Mouse (Mus musculus) heart, embryonic 14.5 days (tissue): ENCODE results near the gene Aif1. TPM values are rescaled to one million over a fixed set of nuclear protein-coding genes. Genes with fewer than 3 reads are reported as not detected.

ENCODE experiments used
- ATAC-seq: fragments of 200-750 bp; cut with Nextera tagmentation; 2 replicates; pipeline ENCODE4 v1.8.0; 2017; ENCODE audit warnings: low read depth, moderate TSS enrichment; ENCODE audit not compliant: insufficient number of reproducible peaks, insufficient read depth, low FRiP score
- H3K27ac ChIP-seq, 2 experiments: fragments of 200-500 bp in 1 of 2; fragments of 300-500 bp in 1 of 2; sonication (generic) in 1 of 2; replicated peaks in 1 of 2; 2 replicates each; pipeline ENCODE4 v1.5.1; 2012 to 2014; ENCODE audit warnings: low read depth in 2 of 2, low read length in 2 of 2, control low read depth in 1 of 2, mild to moderate bottlenecking in 1 of 2, mixed read lengths in 1 of 2; ENCODE audit not compliant: control insufficient read depth in 1 of 2, insufficient read depth in 1 of 2
- H3K27me3 ChIP-seq: fragments of 300-500 bp; sonication (generic); 2 replicates; pipeline ENCODE4 v1.6.1; 2014; ENCODE audit warnings: mild to moderate bottlenecking, low read length, control low read depth; ENCODE audit not compliant: control insufficient read depth, insufficient read depth
- H3K36me3 ChIP-seq: fragments of 300-500 bp; sonication (generic); 2 replicates; pipeline ENCODE4 v1.6.1; 2014; ENCODE audit warnings: mild to moderate bottlenecking, control low read depth, low read length, mixed read lengths; ENCODE audit not compliant: control insufficient read depth, insufficient read depth
- H3K4me1 ChIP-seq, 2 experiments: fragments of 200-500 bp in 1 of 2; fragments of 300-500 bp in 1 of 2; sonication (generic) in 1 of 2; 2 replicates each; pipeline ENCODE4 v1.6.1; 2012 to 2014; ENCODE audit warnings: low read length in 2 of 2, control low read depth in 1 of 2, mixed read lengths in 1 of 2; ENCODE audit not compliant: control insufficient read depth in 2 of 2, insufficient read depth in 2 of 2
- H3K4me2 ChIP-seq: fragments of 300-500 bp; sonication (generic); 2 replicates; pipeline ENCODE4 v1.6.1; 2014; ENCODE audit warnings: mild to moderate bottlenecking, low read length
- H3K4me3 ChIP-seq, 2 experiments: fragments of 200-500 bp in 1 of 2; fragments of 300-500 bp in 1 of 2; sonication (generic) in 1 of 2; 2 replicates each; pipeline ENCODE4 v1.5.1; 2012 to 2014; ENCODE audit warnings: low read length in 2 of 2, mild to moderate bottlenecking in 2 of 2, control low read depth in 1 of 2, low read depth in 1 of 2, moderate library complexity in 1 of 2; ENCODE audit not compliant: control insufficient read depth in 1 of 2, insufficient read depth in 1 of 2
- H3K9ac ChIP-seq: fragments of 300-500 bp; sonication (generic); 2 replicates; pipeline ENCODE4 v1.6.1; 2014; ENCODE audit warnings: mild to moderate bottlenecking, low read length
- H3K9me3 ChIP-seq: fragments of 300-500 bp; sonication (generic); 2 replicates; pipeline ENCODE4 v1.6.1; 2016; ENCODE audit warnings: low read length, control low read depth; ENCODE audit not compliant: control insufficient read depth
- WGBS: fragments of 180-500 bp; shearing (Covaris S2); extraction: QIAGEN DNeasy Blood & Tissue Kit; methylation state at CpG from one replicate; pipeline ENCODE4 v1.1.7; 2014; 5-methylcytosine and 5-hydroxymethylcytosine counted together
- polyA plus RNA-seq: library from polyadenylated mRNA; unstranded; fragments of >200 nt; fragmentation: Nextera tagmentation; extraction: Ambion mirVana; gene quantifications from 2 replicates; pipeline ENCODE4 v1.2.1, GENCODE M21; 2014

The Aif1 gene
- 7.4 and 9.4 TPM in 2 replicates for polyA plus RNA-seq

DNA sequence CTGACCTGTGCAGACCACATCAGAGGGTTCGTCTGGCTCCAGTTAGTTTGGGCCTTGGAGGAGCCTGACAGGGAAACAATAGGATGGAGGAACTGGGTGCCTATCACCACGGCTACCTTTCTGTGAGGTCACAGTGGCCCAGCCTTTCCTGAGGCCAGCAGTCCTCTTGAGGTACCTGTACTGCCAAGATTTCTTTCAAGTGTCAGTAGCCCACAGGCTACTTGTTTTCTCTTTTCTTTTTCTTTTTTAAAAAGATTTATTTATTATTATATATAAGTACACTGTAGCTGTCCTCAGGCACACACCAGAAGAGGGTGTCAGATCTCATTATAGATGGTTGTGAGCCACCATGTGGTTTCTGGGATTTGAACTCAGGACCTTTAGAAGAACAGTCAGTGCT, at the start of gene Aif1:
Gene Aif1, minus strand, starts transcription at position 101 of the 400 bp plus-strand sequence.
- 63% methylated on average over 2 of the region's 2 CpGs for WGBS

DNA sequence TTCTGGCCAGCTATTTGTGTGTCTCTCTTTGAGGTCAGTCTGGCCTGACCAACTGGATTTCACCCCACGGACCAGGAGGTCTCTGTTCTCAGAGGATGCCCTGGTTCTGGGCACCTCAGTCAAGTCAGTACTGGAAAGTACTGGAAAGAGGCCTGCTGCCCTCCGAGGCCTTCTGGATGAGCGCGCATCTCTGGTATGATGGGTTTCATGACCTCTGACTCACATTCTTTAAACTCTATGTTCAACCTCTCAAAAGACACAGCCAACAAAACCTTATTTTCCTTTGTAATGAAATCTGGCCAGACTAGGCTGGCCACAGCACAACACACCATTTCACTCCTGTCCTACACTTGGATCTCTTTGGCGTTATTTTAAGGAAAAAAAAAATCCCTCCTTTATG, 49.6 kb upstream of the Aif1 start:
- Histone ChIP-seq H3K27me3 (no peaks in the 10 kb centered on the region), H3K36me3 (peaks cover 66% of the 10 kb centered on the region), H3K4me3 (no peak overlapping the region), H3K27ac (no peak overlapping the region), H3K4me1 (peaks cover 0 to 2% of the 10 kb centered on the region in 2 experiments; a peak in 2 of 4 replicates), H3K4me2 (no peak overlapping the region), H3K9me3 (no peaks in the 10 kb centered on the region), H3K9ac (no peak overlapping the region)
- WGBS: 93% methylated on average over 5 of the region's 5 CpGs
- no peak for ATAC-seq

More for the DNA sequence above, at the start of gene Aif1:
- no peak within 1 kb of the TSS for H3K27ac ChIP-seq
- no peak within 1 kb of the TSS for H3K4me3 ChIP-seq
- no peaks in the 10 kb centered on the region for H3K36me3 ChIP-seq
- H3K4me2 ChIP-seq: no peak within 1 kb of the TSS
- no peaks in the 10 kb centered on the region for H3K27me3 ChIP-seq
- ATAC-seq: no peak
- H3K9me3 ChIP-seq: no peaks in the 10 kb centered on the region
- no peak within 1 kb of the TSS for H3K9ac ChIP-seq
- no peaks in the 10 kb centered on the region; a peak in 1 of 4 replicates for H3K4me1 ChIP-seq

DNA sequence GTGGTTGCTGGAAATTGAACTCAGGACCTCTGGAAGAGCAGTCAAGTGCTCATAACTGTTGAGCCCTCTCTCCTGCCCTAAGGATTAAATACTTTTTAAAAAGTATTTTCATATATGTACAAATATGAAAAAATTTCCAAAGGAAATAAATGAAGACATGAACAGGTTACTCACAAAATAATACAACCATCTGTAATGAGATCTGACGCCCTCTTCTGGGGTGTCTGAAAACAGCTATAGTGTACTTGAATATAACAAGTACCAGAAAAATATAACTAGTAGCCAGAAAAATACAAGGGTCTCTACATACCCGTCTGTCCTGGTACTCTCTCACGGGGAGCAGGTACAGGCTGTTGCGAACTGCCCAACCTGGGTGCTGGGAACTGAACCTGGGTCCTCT, 48.8 kb upstream of the Aif1 start:
- no peak overlapping the region for H3K27ac ChIP-seq
- WGBS: 90% methylated on average over 4 of the region's 4 CpGs
- no peaks in the 10 kb centered on the region for H3K9me3 ChIP-seq
- ATAC-seq: no peak
- H3K4me2 ChIP-seq: no peak overlapping the region
- peaks cover 3 to 9% of the 10 kb centered on the region in 2 experiments for H3K4me1 ChIP-seq
- H3K4me3 ChIP-seq: no peak overlapping the region
- H3K36me3 ChIP-seq: peaks cover 66% of the 10 kb centered on the region
- H3K27me3 ChIP-seq: no peaks in the 10 kb centered on the region
- no peak overlapping the region for H3K9ac ChIP-seq

DNA sequence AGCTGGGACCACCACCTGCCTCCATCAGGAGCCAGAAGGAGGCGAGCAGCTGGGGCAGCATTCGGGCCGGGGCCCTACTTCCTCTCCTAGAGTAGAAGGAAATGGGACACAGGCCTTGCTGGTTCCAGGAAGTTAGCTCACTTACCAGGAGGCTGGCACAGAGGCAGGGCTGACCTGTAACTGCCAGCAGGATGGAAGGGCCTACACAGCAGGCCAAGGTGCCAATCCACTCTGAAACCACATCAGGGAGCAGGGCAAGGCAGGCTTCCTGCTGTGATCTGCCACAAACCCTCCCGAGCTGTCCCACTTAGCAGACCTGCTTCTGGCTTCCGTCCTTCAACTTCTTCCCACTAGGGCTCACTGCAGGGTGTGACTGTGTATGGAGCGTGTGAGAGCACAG, 46.4 kb upstream of the Aif1 start:
- Histone ChIP-seq H3K4me2 (no peak overlapping the region), H3K36me3 (peaks cover 49% of the 10 kb centered on the region), H3K27me3 (no peaks in the 10 kb centered on the region), H3K9ac (0 out of 2 replicates have a peak overlapping the region, but pooled peaks have one; percentile 21), H3K4me1 (peaks cover 9 to 20% of the 10 kb centered on the region in 2 experiments), H3K27ac (peak overlapping the region; percentile 16 to 46; a peak in 2 of 4 replicates), H3K9me3 (no peaks in the 10 kb centered on the region), H3K4me3 (no peak overlapping the region)
- 55% methylated on average over 6 of the region's 6 CpGs for WGBS
- ATAC-seq: no peak

DNA sequence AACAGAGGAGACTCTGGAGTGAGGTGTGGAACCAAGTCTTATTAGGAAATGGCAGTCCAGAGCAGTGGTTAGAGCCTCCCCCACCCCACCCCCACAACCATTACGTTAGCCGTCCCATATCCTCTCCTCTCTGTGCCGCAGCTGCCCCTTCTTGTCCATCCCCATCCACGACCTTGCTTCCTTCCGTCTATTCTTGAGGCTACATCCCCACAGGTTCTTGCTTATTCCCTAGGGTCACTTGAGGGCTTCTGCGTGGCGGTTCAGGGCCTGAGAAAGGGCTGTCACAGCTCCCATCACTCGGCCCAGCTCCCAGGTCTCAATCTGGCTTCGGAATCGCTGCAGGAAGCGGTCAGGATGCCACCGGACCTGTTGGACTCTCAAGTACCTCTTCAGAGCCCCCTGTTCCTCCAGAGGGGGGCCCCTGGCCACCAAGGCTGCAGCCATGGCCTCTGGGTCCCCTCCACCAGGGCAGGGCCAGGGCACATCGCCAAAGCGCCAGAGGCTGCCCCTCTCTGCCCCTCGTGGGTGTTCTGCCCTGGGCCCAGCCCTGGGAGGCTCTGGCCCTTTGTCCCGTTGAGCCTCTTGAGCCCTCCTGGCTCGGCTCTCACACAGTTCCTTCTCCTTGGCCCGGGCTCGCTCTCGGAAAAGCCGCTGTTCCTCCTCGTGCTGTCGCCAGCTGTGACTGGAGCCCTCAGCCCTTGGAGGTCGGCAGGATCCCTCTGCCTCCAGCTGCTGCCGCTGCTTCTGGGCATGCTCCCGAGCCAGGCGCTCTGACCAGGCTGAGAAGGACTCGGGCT, 44.5 kb upstream of the Aif1 start, which contains the start of gene Gm16181:
Gene Gm16181, plus strand, starts transcription at position 679 of the 797 bp plus-strand sequence.
- Histone ChIP-seq H3K27ac (peak within 1 kb of the TSS; percentile 9 to 72; a peak in 2 of 4 replicates), H3K4me2 (no peak within 1 kb of the TSS), H3K27me3 (no peaks in the 10 kb centered on the region), H3K9ac (peak within 1 kb of the TSS; percentile 30; the same call in 1 of the 2 replicates), H3K4me1 (peaks cover 9 to 20% of the 10 kb centered on the region in 2 experiments), H3K9me3 (no peaks in the 10 kb centered on the region), H3K4me3 (no peak within 1 kb of the TSS), H3K36me3 (peaks cover 43% of the 10 kb centered on the region)
- 65% methylated on average over 28 of the region's 28 CpGs for WGBS
- 0 out of 2 replicates have a peak, but pooled peaks have one; percentile 2 for ATAC-seq

DNA sequence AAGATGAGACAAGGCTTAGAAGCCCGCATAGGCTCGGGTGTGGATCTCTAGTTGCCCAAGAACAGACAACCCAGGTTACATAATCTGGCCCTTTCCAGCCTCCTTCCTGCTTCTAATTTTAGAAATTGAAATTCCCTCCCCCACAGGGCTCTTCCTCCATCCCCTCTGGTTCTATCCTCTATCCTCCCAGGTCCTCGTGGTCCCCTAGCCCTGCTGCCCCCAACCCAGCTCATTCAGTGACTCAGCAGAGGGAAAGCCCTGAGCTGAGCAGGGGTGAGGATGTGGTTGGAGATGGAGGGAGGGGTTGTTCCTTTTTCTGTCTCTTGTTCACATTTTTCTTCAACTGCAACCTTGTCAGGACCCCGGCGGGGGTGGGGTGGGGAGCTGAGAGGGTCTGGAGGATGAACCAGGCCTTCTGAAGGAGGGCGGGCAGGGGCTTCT, 43.8 kb upstream of the Aif1 start:
- Histone ChIP-seq H3K4me2 (no peak overlapping the region), H3K27ac (peak overlapping the region in 1 of 2 experiments; percentile 72; a peak in 2 of 4 replicates), H3K27me3 (no peaks in the 10 kb centered on the region), H3K36me3 (peaks cover 36% of the 10 kb centered on the region), H3K9me3 (no peaks in the 10 kb centered on the region), H3K4me1 (peaks cover 10 to 20% of the 10 kb centered on the region in 2 experiments), H3K4me3 (no peak overlapping the region), H3K9ac (no peak overlapping the region)
- 58% methylated on average over 6 of the region's 6 CpGs for WGBS
- 0 out of 2 replicates have a peak, but pooled peaks have one; percentile 1 for ATAC-seq

- peaks cover 12 to 20% of the 10 kb centered on the region in 2 experiments for H3K4me1 ChIP-seq
- no peaks in the 10 kb centered on the region for H3K27me3 ChIP-seq
- H3K27ac ChIP-seq: peak overlapping the region; percentile 50 to 72
- WGBS: 73% methylated on average over 18 of the region's 18 CpGs
- no peaks in the 10 kb centered on the region for H3K9me3 ChIP-seq
- peaks cover 36% of the 10 kb centered on the region for H3K36me3 ChIP-seq
- H3K9ac ChIP-seq: no peak overlapping the region
- peak; percentile 52; the same call in 1 of the 2 replicates for ATAC-seq
- no peak overlapping the region for H3K4me3 ChIP-seq
- H3K4me2 ChIP-seq: no peak overlapping the region
These were observed 42.8 kb upstream of the Aif1 start for GRCm38 (mm10) chr17:35218516-35219193.
